Mouse (Mus musculus): ENCODE data around the gene Manea.
A peak's percentile ranks its signal among the peaks of the same experiment; 100 is the strongest.
"Not testable (repeated sequence)": the region's sequence is repeated elsewhere in the genome, so short reads cannot be mapped to it uniquely, and the experiment has no call there.

The Manea gene

GRCm38 (mm10) chr4:26346443-26347106 is at the start of gene Manea:
Manea (minus strand) TSS chr4:26346891.
- peak; percentile 95 to 98 for DNase-seq (ENCODE audit: inconsistent age in 2 of 2, low spot score in 1 of 2)

GRCm38 (mm10) chr4:26354616-26355015 is 7.9 kb upstream of the Manea start:
- no peak for DNase-seq (ENCODE audit: inconsistent age in 2 of 2, low spot score in 1 of 2)

GRCm38 (mm10) chr4:26353643-26354231 is 7.0 kb upstream of the Manea start:
- no peak for DNase-seq (ENCODE audit: inconsistent age in 2 of 2, low spot score in 1 of 2)

- DNase-seq (ENCODE audit: inconsistent age in 2 of 2, low spot score in 1 of 2): no peak
Measured at GRCm38 (mm10) chr4:26347239-26347638, 548 bp upstream of the Manea start.

GRCm38 (mm10) chr4:26345741-26346442 is 799 bp downstream of the Manea start:
- DNase-seq (ENCODE audit: inconsistent age in 2 of 2, low spot score in 1 of 2): peak; percentile 4 to 54

GRCm38 (mm10) chr4:26345080-26345479 is 1.6 kb downstream of the Manea start:
- peak in 1 of 2 experiments; percentile 48 for DNase-seq (ENCODE audit: inconsistent age in 2 of 2, low spot score in 1 of 2)

- DNase-seq (ENCODE audit: inconsistent age in 2 of 2, low spot score in 1 of 2): no peak
Measured at GRCm38 (mm10) chr4:26342346-26342745, 4.3 kb downstream of the Manea start.

GRCm38 (mm10) chr4:26338604-26339003 is 8.1 kb downstream of the Manea start:
- DNase-seq (ENCODE audit: inconsistent age in 2 of 2, low spot score in 1 of 2): no peak

- DNase-seq (ENCODE audit: inconsistent age in 2 of 2, low spot score in 1 of 2): no peak
Measured at GRCm38 (mm10) chr4:26336563-26336962, 10.1 kb downstream of the Manea start.

- not testable (repeated sequence) for DNase-seq (ENCODE audit: inconsistent age in 2 of 2, low spot score in 1 of 2)
Measured at GRCm38 (mm10) chr4:26304731-26305130, 42.0 kb downstream of the Manea start.

- no peak for DNase-seq (ENCODE audit: inconsistent age in 2 of 2, low spot score in 1 of 2)
Measured at GRCm38 (mm10) chr4:26277112-26277716, 69.5 kb downstream of the Manea start.

- no peak for DNase-seq (ENCODE audit: inconsistent age in 2 of 2, low spot score in 1 of 2)
Measured at GRCm38 (mm10) chr4:26276264-26276663, 70.4 kb downstream of the Manea start.

GRCm38 (mm10) chr4:26275769-26276168 is 70.9 kb downstream of the Manea start:
- DNase-seq (ENCODE audit: inconsistent age in 2 of 2, low spot score in 1 of 2): no peak
